Mouse (Mus musculus) hindbrain, embryonic 11.5 days (tissue): ENCODE data around the gene Cfap99. TPM values are rescaled to one million over a fixed set of nuclear protein-coding genes. Genes with fewer than 3 reads are reported as not detected.

Experiments
- ATAC-seq: fragments of 200-750 bp; cut with Nextera tagmentation; 2 replicates; pipeline ENCODE4 v1.8.0; 2017; ENCODE audit warnings: mild to moderate bottlenecking, moderate TSS enrichment, moderate library complexity; ENCODE audit not compliant: low FRiP score
- DNase-seq: peaks from one replicate; pipeline ENCODE4 v3.0.0-alpha.2; 2015; ENCODE audit warnings: low spot score
- H3K27ac ChIP-seq: fragments of 300-500 bp; sonication (generic); 2 replicates; pipeline ENCODE4 v1.5.1; 2014; ENCODE audit warnings: mild to moderate bottlenecking, low read depth, low read length
- H3K27me3 ChIP-seq: fragments of 300-500 bp; sonication (generic); 2 replicates; pipeline ENCODE4 v1.6.1; 2014; ENCODE audit warnings: mild to moderate bottlenecking, low read length, moderate library complexity, mixed read lengths; ENCODE audit not compliant: control insufficient read depth, insufficient read depth
- H3K36me3 ChIP-seq: fragments of 300-500 bp; sonication (generic); 2 replicates; pipeline ENCODE4 v1.6.1; 2014; ENCODE audit warnings: mild to moderate bottlenecking, low read length, moderate library complexity, mixed read lengths; ENCODE audit not compliant: control insufficient read depth, insufficient read depth
- H3K4me1 ChIP-seq: fragments of 300-500 bp; sonication (generic); replicated peaks from 2 replicates; pipeline ENCODE4 v1.6.1; 2014; ENCODE audit warnings: low read length, mixed read lengths; ENCODE audit not compliant: control insufficient read depth, insufficient read depth
- H3K4me2 ChIP-seq: fragments of 300-500 bp; sonication (generic); replicated peaks from 2 replicates; pipeline ENCODE4 v1.6.1; 2014; ENCODE audit warnings: mild to moderate bottlenecking, low read depth, low read length
- H3K4me3 ChIP-seq: fragments of 300-500 bp; sonication (generic); 2 replicates; pipeline ENCODE4 v1.5.1; 2014; ENCODE audit warnings: low read depth, low read length
- H3K9ac ChIP-seq: fragments of 300-500 bp; sonication (generic); 2 replicates; pipeline ENCODE4 v1.6.1; 2014; ENCODE audit warnings: low read depth, low read length
- H3K9me3 ChIP-seq: fragments of 300-500 bp; sonication (generic); 2 replicates; pipeline ENCODE4 v1.6.1; 2016; ENCODE audit warnings: low read length; ENCODE audit not compliant: control insufficient read depth
- WGBS: fragments of 180-500 bp; shearing (Covaris S2); extraction: QIAGEN DNeasy Blood & Tissue Kit; methylation state at CpG from one replicate; pipeline ENCODE4 v1.1.7; 2014; 5-methylcytosine and 5-hydroxymethylcytosine counted together
- polyA plus RNA-seq: library from polyadenylated mRNA; unstranded; fragments of >200 nt; fragmentation: Nextera tagmentation; extraction: Ambion mirVana; gene quantifications from 2 replicates; pipeline ENCODE4 v1.2.1, GENCODE M21; 2014

The Cfap99 gene
- polyA plus RNA-seq, 1 experiment from 2014 or later = 0.20 TPM

DNA sequence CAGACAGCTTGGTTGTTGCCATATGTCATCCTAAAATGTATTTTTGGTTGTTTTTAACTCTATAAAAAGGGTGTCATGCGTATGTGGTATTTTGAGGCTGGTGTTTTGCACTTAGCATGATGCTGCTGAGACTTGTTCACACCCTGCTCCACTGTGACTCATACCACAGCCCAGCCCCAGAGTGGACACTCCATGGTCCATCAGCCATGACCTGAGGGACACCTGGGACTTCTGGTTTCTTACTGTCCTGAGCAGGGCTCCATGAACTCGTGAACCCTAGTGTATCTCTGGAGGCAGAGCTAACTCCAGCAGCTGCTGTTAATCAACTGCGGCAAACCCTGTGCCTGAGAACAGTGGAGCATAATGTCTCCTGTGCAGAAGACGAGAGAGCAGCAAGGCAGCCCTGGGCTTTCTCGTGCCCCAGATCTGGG, 15.1 kb upstream of the Cfap99 start:
- Histone ChIP-seq H3K4me2 (no peak overlapping the region), H3K4me1 (no peaks in the 10 kb centered on the region), H3K9ac (no peak overlapping the region), H3K9me3 (no peaks in the 10 kb centered on the region), H3K27ac (no peak overlapping the region), H3K27me3 (no peaks in the 10 kb centered on the region), H3K4me3 (no peak overlapping the region), H3K36me3 (no peaks in the 10 kb centered on the region)
- WGBS = 76% methylated on average over 5 of the region's 5 CpGs
- DNase-seq = no peak
- ATAC-seq = no peak

DNA sequence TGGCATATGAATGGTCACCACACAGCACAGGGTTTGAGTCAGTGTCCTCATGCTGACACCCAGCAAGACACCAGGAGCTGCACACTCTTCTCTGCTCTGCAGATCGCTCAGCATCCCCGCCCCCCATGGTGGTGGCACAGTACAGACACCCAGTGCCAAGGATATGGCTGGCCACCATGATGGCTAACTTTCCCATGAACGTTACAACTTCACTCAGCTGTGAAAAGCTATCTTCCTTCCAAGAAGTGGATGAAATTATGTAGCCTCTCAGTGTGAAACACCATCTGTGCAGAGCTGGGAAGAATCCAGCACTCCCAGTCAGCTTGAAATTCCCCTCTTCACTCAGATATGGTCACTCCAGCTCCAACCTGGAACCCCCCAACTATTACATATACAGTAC, 14.1 kb upstream of the Cfap99 start:
- DNase-seq (no peak), ATAC-seq (no peak)
- no peaks in the 10 kb centered on the region for H3K4me1 ChIP-seq
- no peaks in the 10 kb centered on the region for H3K36me3 ChIP-seq
- H3K4me3 ChIP-seq = no peak overlapping the region
- no peak overlapping the region for H3K9ac ChIP-seq
- H3K4me2 ChIP-seq = no peak overlapping the region
- no peak overlapping the region for H3K27ac ChIP-seq
- 84% methylated on average over 3 of the region's 3 CpGs for WGBS
- no peaks in the 10 kb centered on the region for H3K27me3 ChIP-seq
- H3K9me3 ChIP-seq = no peaks in the 10 kb centered on the region

DNA sequence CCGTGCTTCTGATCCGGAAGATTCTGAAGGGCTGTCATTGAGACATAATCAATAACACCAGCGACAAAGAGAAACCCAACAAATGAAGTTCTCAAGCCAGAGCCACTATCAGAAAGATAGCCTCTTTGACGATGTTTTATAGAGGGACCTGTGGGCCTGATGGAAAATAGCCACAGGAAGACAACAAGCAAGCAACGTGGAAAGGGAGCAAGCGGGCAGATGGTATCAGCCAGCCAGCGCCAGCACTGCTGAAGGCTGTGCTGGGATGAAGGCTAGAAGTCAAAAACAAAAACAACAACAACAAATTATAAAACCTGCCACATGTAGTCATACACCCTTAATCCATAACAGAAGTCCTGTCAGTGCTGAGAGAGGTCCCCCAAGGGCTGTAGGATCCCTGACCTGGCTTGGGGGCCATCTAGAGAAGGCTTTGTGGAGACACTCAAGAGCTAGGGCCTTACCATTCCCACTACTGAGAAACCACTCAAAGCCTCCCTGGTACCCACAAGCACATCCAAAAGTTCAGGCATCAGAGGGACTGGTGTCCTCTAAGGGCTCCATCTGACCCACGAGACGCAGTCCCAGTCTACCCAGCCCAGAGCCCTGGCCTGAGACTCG, 13.6 kb upstream of the Cfap99 start:
- no peak overlapping the region for H3K27ac ChIP-seq
- no peaks in the 10 kb centered on the region for H3K4me1 ChIP-seq
- no peak overlapping the region for H3K4me2 ChIP-seq
- no peak for DNase-seq
- H3K9me3 ChIP-seq = no peaks in the 10 kb centered on the region
- 91% methylated on average over 10 of the region's 10 CpGs for WGBS
- H3K4me3 ChIP-seq = no peak overlapping the region
- H3K36me3 ChIP-seq = no peaks in the 10 kb centered on the region
- H3K27me3 ChIP-seq = no peaks in the 10 kb centered on the region
- H3K9ac ChIP-seq = no peak overlapping the region
- ATAC-seq = no peak

DNA sequence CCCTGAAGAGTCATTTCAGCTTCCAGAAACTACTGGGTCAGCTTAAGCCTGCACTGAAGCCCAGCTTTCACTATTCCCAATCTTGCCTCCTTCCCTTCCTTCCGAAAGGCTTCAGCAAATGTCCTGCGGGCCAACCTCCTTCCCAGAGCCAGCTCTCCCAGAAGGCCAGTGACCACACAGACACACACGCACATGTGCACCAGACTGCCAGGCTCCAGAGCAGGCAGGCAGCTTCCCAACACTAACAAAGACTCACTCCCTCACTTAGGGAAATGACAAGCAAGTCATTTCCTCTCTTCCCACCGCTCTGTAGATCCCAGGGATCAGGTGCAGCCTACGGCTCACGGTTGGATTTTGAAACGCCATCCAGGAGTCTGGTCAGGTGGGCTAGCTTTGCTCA, 12.2 kb upstream of the Cfap99 start:
- WGBS = 91% methylated on average over 7 of the region's 7 CpGs
- Histone ChIP-seq H3K36me3 (no peaks in the 10 kb centered on the region), H3K9ac (no peak overlapping the region), H3K27ac (no peak overlapping the region), H3K9me3 (no peaks in the 10 kb centered on the region), H3K4me2 (no peak overlapping the region), H3K27me3 (no peaks in the 10 kb centered on the region), H3K4me1 (no peaks in the 10 kb centered on the region), H3K4me3 (no peak overlapping the region)
- ATAC-seq (no peak), DNase-seq (no peak)

DNA sequence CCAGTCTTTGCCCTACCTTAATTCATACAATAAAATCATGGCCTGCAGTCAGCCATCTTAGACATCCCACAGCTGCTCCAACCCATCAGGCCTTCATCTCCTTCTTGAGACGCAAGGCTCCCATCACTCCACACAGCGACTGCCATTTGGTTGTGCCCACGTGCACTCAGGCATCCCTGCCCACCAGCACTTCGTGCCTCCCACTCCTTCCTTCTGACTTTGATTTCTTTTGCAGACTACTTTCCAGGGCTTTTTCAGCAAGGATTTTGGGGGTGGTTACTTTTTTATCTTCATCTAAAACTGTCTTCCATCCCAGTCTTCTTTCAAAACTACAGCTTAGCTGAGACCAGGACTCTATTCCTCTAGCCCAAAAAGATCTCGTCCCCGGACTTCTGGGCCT, 11.7 kb upstream of the Cfap99 start:
- WGBS = 85% methylated on average over 6 of the region's 6 CpGs
- DNase-seq (no peak), ATAC-seq (no peak)
- H3K36me3 ChIP-seq = no peaks in the 10 kb centered on the region
- no peaks in the 10 kb centered on the region for H3K9me3 ChIP-seq
- H3K27ac ChIP-seq = no peak overlapping the region
- no peak overlapping the region for H3K4me3 ChIP-seq
- H3K9ac ChIP-seq = no peak overlapping the region
- H3K4me1 ChIP-seq = no peaks in the 10 kb centered on the region
- H3K4me2 ChIP-seq = no peak overlapping the region
- no peaks in the 10 kb centered on the region for H3K27me3 ChIP-seq

DNA sequence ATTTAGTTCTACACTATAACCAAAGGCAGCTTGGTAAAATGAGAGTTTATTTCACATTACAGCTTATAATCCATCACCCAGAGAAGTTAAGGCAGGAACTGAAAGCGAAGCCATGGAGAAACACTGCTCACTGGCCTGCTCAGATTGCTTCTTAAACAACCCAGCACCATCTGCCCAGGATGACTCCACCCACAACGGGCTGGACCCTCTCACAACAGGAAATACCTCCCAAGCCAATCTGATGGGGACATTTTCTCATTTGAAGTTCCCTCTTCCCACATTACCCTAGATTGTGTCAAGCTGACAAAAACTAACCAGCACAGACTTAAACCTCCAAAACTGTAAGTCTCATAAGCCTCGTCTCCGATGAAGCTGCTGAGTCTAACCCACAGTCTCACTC, 10.3 kb upstream of the Cfap99 start:
- WGBS = 76% methylated on average over 4 of the region's 4 CpGs
- Histone ChIP-seq H3K4me1 (no peaks in the 10 kb centered on the region), H3K27ac (no peak overlapping the region), H3K9ac (no peak overlapping the region), H3K4me3 (no peak overlapping the region), H3K4me2 (no peak overlapping the region), H3K9me3 (no peaks in the 10 kb centered on the region), H3K36me3 (no peaks in the 10 kb centered on the region), H3K27me3 (no peaks in the 10 kb centered on the region; the same call in 1 of the 2 replicates)
- DNase-seq (no peak), ATAC-seq (no peak)

DNA sequence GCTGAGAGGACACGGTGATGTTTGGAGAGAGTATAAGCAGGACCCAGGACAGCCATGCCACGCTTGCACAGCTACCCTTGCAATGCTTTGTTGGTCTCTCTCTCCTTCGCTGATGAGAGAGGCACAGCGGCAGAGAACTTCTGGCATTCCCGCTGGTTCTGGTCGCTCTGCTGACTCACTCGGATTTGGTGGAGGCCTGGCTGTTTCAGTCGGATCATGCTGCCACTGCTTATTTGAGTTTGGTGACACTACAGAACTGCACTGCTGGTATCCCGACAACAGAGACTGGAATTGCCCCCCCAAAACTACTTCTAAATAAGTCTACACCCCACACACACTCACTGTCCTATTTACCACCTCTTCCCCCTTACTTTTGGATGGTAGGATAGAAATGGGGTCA, 9.2 kb upstream of the Cfap99 start:
- WGBS = 92% methylated on average over 9 of the region's 9 CpGs
- no peaks in the 10 kb centered on the region for H3K36me3 ChIP-seq
- no peak overlapping the region for H3K27ac ChIP-seq

DNA sequence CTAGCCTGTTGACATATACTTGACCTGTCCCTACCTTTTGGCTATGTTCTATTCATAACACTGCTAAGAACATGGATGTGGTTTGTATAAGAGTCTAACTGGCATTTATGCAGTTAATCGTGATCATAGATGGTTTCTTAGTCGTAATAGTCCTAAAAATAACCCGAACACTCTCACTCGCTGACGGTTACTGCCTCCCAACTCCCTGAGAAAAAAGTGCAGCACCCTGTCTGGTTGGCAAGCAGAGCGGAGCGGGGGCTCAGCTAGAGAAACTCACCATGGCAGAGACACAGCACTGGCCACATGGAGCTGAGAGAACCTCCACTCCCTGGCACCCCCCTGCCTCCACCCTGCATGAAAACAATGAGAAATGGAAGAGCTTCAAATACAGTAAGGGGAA, 7.4 kb upstream of the Cfap99 start:
- no peak for ATAC-seq
- Histone ChIP-seq H3K27me3 (peaks cover 5% of the 10 kb centered on the region), H3K9ac (no peak overlapping the region), H3K36me3 (no peaks in the 10 kb centered on the region), H3K9me3 (no peaks in the 10 kb centered on the region), H3K27ac (no peak overlapping the region), H3K4me1 (no peaks in the 10 kb centered on the region), H3K4me3 (no peak overlapping the region), H3K4me2 (no peak overlapping the region)
- 87% methylated on average over 7 of the region's 7 CpGs for WGBS
- DNase-seq = no peak

More for the DNA sequence above, 9.2 kb upstream of the Cfap99 start:
- ATAC-seq (no peak), DNase-seq (no peak)
- Histone ChIP-seq H3K27me3 (no peaks in the 10 kb centered on the region; the same call in 1 of the 2 replicates), H3K9ac (no peak overlapping the region), H3K4me2 (no peak overlapping the region), H3K9me3 (no peaks in the 10 kb centered on the region), H3K4me1 (no peaks in the 10 kb centered on the region), H3K4me3 (no peak overlapping the region)

DNA sequence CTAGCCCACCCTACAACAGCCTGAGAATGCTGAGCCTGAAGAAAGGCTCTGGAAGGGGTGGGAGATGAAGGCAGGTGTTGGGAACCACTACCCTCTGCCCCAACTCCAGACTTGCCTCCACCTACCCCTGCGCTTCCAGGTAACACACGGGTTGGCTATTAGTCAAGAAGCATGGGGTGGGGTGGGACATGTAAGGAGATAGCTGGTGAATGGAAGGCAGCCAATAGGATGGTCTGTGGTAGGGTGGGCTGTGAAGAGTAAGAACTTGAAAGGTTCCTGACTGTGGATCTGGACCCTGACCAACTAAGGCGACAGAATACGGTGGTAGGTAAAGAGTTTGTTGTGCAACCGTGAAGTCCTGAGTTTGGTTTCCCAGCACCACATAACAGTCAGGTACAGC, 5.0 kb upstream of the Cfap99 start:
- Histone ChIP-seq H3K9ac (no peak overlapping the region), H3K4me2 (no peak overlapping the region), H3K36me3 (no peaks in the 10 kb centered on the region), H3K4me1 (peaks cover 8% of the 10 kb centered on the region), H3K4me3 (no peak overlapping the region), H3K27me3 (peaks cover 26% of the 10 kb centered on the region), H3K9me3 (no peaks in the 10 kb centered on the region), H3K27ac (no peak overlapping the region)
- ATAC-seq = no peak
- no peak for DNase-seq
- 81% methylated on average over 5 of the region's 5 CpGs for WGBS
